Mouse (Mus musculus): ENCODE measurements around the gene Rgs8.

Rgs8 gene

GRCm38 (mm10) chr1:153652938-153653623 is at the start of gene Rgs8:
Rgs8 (plus strand) TSS chr1:153653025.
- no peak for DNase-seq (ENCODE audit: low spot score)

- peak; percentile 55 for DNase-seq (ENCODE audit: low spot score)
Measured at GRCm38 (mm10) chr1:153617340-153617830, 35.4 kb upstream of the Rgs8 start.

- DNase-seq (ENCODE audit: low spot score), result no peak
Measured at GRCm38 (mm10) chr1:153623036-153623435, 29.8 kb upstream of the Rgs8 start.

GRCm38 (mm10) chr1:153632686-153633085 is 20.1 kb upstream of the Rgs8 start:
- no peak for DNase-seq (ENCODE audit: low spot score)

- DNase-seq (ENCODE audit: low spot score), result no peak
Measured at GRCm38 (mm10) chr1:153635056-153635455, 17.8 kb upstream of the Rgs8 start.

- DNase-seq (ENCODE audit: low spot score), result no peak
Measured at GRCm38 (mm10) chr1:153635521-153635920, 17.3 kb upstream of the Rgs8 start.

GRCm38 (mm10) chr1:153636821-153637220 is 16.0 kb upstream of the Rgs8 start:
- DNase-seq (ENCODE audit: low spot score), result no peak

- no peak for DNase-seq (ENCODE audit: low spot score)
Measured at GRCm38 (mm10) chr1:153641492-153641939, 11.3 kb upstream of the Rgs8 start.

GRCm38 (mm10) chr1:153641940-153642501 is 10.8 kb upstream of the Rgs8 start:
- DNase-seq (ENCODE audit: low spot score), result no peak

- DNase-seq (ENCODE audit: low spot score), result no peak
Measured at GRCm38 (mm10) chr1:153653674-153654073, 849 bp downstream of the Rgs8 start.

- DNase-seq (ENCODE audit: low spot score), result no peak
Measured at GRCm38 (mm10) chr1:153659666-153660065, 6.8 kb downstream of the Rgs8 start.

- DNase-seq (ENCODE audit: low spot score), result no peak
Measured at GRCm38 (mm10) chr1:153660982-153661688, 8.3 kb downstream of the Rgs8 start.

GRCm38 (mm10) chr1:153661689-153662002 is 8.8 kb downstream of the Rgs8 start:
- DNase-seq (ENCODE audit: low spot score), result no peak

- no peak for DNase-seq (ENCODE audit: low spot score)
Measured at GRCm38 (mm10) chr1:153662362-153662761, 9.5 kb downstream of the Rgs8 start.

- no peak for DNase-seq (ENCODE audit: low spot score)
Measured at GRCm38 (mm10) chr1:153665066-153665715, 12.4 kb downstream of the Rgs8 start.

GRCm38 (mm10) chr1:153666236-153666635 is 13.4 kb downstream of the Rgs8 start:
- DNase-seq (ENCODE audit: low spot score), result no peak

GRCm38 (mm10) chr1:153667244-153667727 is 14.5 kb downstream of the Rgs8 start:
- no peak for DNase-seq (ENCODE audit: low spot score)

GRCm38 (mm10) chr1:153667781-153668180 is 15.0 kb downstream of the Rgs8 start:
- no peak for DNase-seq (ENCODE audit: low spot score)

GRCm38 (mm10) chr1:153669086-153669485 is 16.3 kb downstream of the Rgs8 start:
- DNase-seq (ENCODE audit: low spot score), result no peak

GRCm38 (mm10) chr1:153669728-153670127 is 16.9 kb downstream of the Rgs8 start:
- DNase-seq (ENCODE audit: low spot score), result no peak

- DNase-seq (ENCODE audit: low spot score), result no peak
Measured at GRCm38 (mm10) chr1:153671352-153671751, 18.5 kb downstream of the Rgs8 start.

- no peak for DNase-seq (ENCODE audit: low spot score)
Measured at GRCm38 (mm10) chr1:153672698-153673097, 19.9 kb downstream of the Rgs8 start.

All from T-cell, adult 2 months (primary cell).